Mouse (Mus musculus) limb, embryonic 14.5 days (tissue): ENCODE data around the gene Ccl19. TPM values are rescaled to one million over a fixed set of nuclear protein-coding genes. Genes with fewer than 3 reads are reported as not detected.
"Not testable (repeated sequence)": the region's sequence is repeated elsewhere in the genome, so short reads cannot be mapped to it uniquely, and the experiment has no call there.

Source experiments
- ATAC-seq: fragments of 200-750 bp; cut with Nextera tagmentation; 2 replicates; pipeline ENCODE4 v1.8.0; 2017; ENCODE audit warnings: low read depth, moderate number of reproducible peaks, moderate TSS enrichment; ENCODE audit not compliant: low FRiP score
- DNase-seq: peaks from one replicate; pipeline ENCODE4 v3.0.0-alpha.2; 2015; ENCODE audit warnings: low spot score
- H3K27ac ChIP-seq: fragments of 300-500 bp; sonication (generic); replicated peaks from 2 replicates; pipeline ENCODE4 v1.5.1; 2014; ENCODE audit warnings: low read depth, mild to moderate bottlenecking, low read length, moderate library complexity, mixed read lengths
- H3K27me3 ChIP-seq: fragments of 300-500 bp; sonication (generic); 2 replicates; pipeline ENCODE4 v1.6.1; 2014; ENCODE audit warnings: low read length, mixed read lengths; ENCODE audit not compliant: control insufficient read depth, insufficient read depth
- H3K36me3 ChIP-seq: fragments of 300-500 bp; sonication (generic); 2 replicates; pipeline ENCODE4 v1.6.1; 2014; ENCODE audit warnings: mild to moderate bottlenecking, low read length, moderate library complexity, mixed read lengths; ENCODE audit not compliant: control insufficient read depth, insufficient read depth
- H3K4me1 ChIP-seq: fragments of 300-500 bp; sonication (generic); 2 replicates; pipeline ENCODE4 v1.6.1; 2014; ENCODE audit warnings: antibody characterized with exemption, low read length, mixed read lengths; ENCODE audit not compliant: control insufficient read depth, insufficient read depth
- H3K4me2 ChIP-seq: fragments of 300-500 bp; sonication (generic); replicated peaks from 2 replicates; pipeline ENCODE4 v1.6.1; 2014; ENCODE audit warnings: low read depth, mild to moderate bottlenecking, low read length, moderate library complexity; ENCODE audit not compliant: severe bottlenecking
- H3K4me3 ChIP-seq: fragments of 300-500 bp; sonication (generic); replicated peaks from 2 replicates; pipeline ENCODE4 v1.5.1; 2014; ENCODE audit warnings: low read length
- H3K9ac ChIP-seq: fragments of 300-500 bp; sonication (generic); 2 replicates; pipeline ENCODE4 v1.6.1; 2014; ENCODE audit warnings: mild to moderate bottlenecking, low read depth, low read length, moderate library complexity; ENCODE audit not compliant: severe bottlenecking
- H3K9me3 ChIP-seq: fragments of 300-500 bp; sonication (generic); 2 replicates; pipeline ENCODE4 v1.6.1; 2016; ENCODE audit warnings: low read length; ENCODE audit not compliant: control insufficient read depth
- WGBS: fragments of 180-500 bp; shearing (Covaris S2); extraction: QIAGEN DNeasy Blood & Tissue Kit; methylation state at CpG from one replicate; pipeline ENCODE4 v1.1.7; 2014; 5-methylcytosine and 5-hydroxymethylcytosine counted together
- polyA plus RNA-seq, 2 experiments: library from polyadenylated mRNA; depleted of rRNA in 1 of 2; stranded (reverse) in 1 of 2; unstranded in 1 of 2; fragments of >200 nt; fragmentation: Nextera tagmentation in 1 of 2; extraction: Ambion mirVana in 1 of 2; gene quantifications; 2 replicates each; pipeline versions ENCODE4 v1.2.1 to v1.2.3; 2012 to 2014

Gene Ccl19
- polyA plus RNA-seq (2012; rRNA removed) (not detected in 2 replicates), polyA plus RNA-seq (2014; fragmentation: Nextera tagmentation; extraction: Ambion mirVana) (not detected in 2 replicates)

DNA sequence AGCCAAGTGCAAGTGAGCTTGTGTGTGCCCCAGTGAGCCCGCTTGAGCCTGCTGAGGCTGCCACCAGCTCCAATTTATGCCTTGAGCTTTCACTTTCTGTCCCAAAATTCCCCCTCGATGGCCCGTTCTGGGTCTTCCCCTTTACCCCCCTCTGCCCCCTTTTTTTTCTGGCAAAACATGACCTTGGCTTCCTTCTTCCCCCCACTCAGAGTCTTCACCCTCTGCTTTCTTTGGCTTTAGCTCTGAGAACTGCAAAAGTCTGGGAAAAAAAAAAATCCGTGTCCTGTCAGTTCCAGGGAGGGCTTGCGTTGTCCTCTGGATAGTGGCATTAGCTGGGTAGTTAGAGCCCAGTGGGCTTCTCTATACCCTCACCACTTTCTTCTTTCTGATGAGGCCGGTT lies at the start of gene Ccl19:
TSS of gene Ccl19 (minus strand) at position 101 of the 400 bp plus-strand sequence.
- H3K4me2 ChIP-seq, DNase-seq, H3K27ac ChIP-seq, H3K27me3 ChIP-seq, H3K9ac ChIP-seq, H3K4me3 ChIP-seq, ATAC-seq, H3K9me3 ChIP-seq, H3K36me3 ChIP-seq, H3K4me1 ChIP-seq: not testable (repeated sequence)
- no CpG with 5 or more reads among the region's 6 CpGs for WGBS

DNA sequence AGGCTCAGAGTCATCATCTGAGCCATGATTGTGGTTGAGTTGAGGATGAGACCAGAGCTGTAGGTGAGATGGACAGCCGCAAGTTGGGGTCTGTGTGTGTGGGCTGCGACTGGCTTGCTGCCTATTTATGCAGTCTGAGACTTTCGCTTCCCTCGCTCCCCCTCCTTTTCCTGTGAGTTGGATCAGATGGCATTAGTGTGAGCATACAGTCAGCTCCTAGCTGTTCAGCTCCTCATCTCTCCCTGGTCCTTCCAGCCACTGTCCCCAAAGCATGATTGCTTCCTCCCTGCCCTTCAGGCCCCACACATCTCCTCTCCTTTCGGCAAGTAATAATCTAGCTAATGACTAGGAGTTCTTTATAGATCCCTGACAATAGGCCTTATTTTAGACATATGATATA lies 17.5 kb upstream of the Ccl19 start, which contains the start of gene Ccl21a:
TSS of gene Ccl21a (minus strand) at position 101 of the 400 bp plus-strand sequence.
- H3K4me2 ChIP-seq, H3K4me3 ChIP-seq: not testable (repeated sequence)

DNA sequence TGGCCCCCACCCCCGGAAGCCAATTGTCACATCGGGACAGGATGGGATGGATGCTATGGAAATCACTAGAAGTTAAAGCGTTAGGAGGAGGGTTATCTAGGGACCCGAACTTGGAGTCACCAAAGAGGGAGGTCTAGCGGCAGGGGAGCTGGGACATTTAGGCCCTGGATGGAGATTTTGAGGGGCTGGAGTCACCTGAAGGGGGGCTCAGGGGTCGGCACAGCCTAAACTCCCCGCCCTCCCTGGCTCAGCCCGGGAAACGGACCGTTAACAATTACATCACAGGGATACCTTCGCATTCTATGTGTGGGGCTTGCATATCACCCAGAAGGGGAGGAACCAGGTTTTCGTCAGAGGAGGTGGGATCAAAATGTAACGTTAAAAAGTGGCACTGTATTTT lies 21.1 kb downstream of the Ccl19 start, which contains the start of gene 4930578G10Rik:
TSS of gene 4930578G10Rik (plus strand) at position 301 of the 400 bp plus-strand sequence.
- no CpG with 5 or more reads among the region's 13 CpGs for WGBS
- H3K4me3 ChIP-seq, DNase-seq, H3K36me3 ChIP-seq, H3K27ac ChIP-seq, ATAC-seq, H3K27me3 ChIP-seq, H3K9ac ChIP-seq, H3K9me3 ChIP-seq, H3K4me2 ChIP-seq, H3K4me1 ChIP-seq: not testable (repeated sequence)

More for the DNA sequence above, 17.5 kb upstream of the Ccl19 start, which contains the start of gene Ccl21a:
- not testable (repeated sequence) for H3K4me1 ChIP-seq, H3K9ac ChIP-seq, ATAC-seq, DNase-seq, H3K36me3 ChIP-seq, H3K9me3 ChIP-seq, H3K27me3 ChIP-seq, H3K27ac ChIP-seq
- no CpG with 5 or more reads among the region's 5 CpGs for WGBS

Other genes with a start within 250 kb of the Ccl19 start
- gene Fam205a2, start 228.4 kb downstream of the Ccl19 start, polyA plus RNA-seq (2012; rRNA removed) = 0.09 TPM in 1 of 2 replicates, not detected in the other
- gene Fam205a2, start 228.4 kb downstream of the Ccl19 start, polyA plus RNA-seq (2014; fragmentation: Nextera tagmentation; extraction: Ambion mirVana) = not detected in 2 replicates
- 0.57 TPM in 1 of 2 replicates, not detected in the other for gene Gm10591, start 144.4 kb downstream of the Ccl19 start, polyA plus RNA-seq (2012; rRNA removed)
- gene Gm10591, start 144.4 kb downstream of the Ccl19 start, polyA plus RNA-seq (2014; fragmentation: Nextera tagmentation; extraction: Ambion mirVana) = 1.4 TPM in 1 of 2 replicates, not detected in the other
- 0.16 and 0.36 TPM in 2 replicates for gene Gm2564, start 126.9 kb downstream of the Ccl19 start, polyA plus RNA-seq (2012; rRNA removed)
- 0.37 TPM in 1 of 2 replicates, not detected in the other for gene Gm2564, start 126.9 kb downstream of the Ccl19 start, polyA plus RNA-seq (2014; fragmentation: Nextera tagmentation; extraction: Ambion mirVana)
- gene Ccl27b, start 101.3 kb downstream of the Ccl19 start, polyA plus RNA-seq (2012; rRNA removed) = 0.59 TPM in 1 of 2 replicates, not detected in the other
- not detected in 2 replicates for gene Ccl27b, start 101.3 kb downstream of the Ccl19 start, polyA plus RNA-seq (2014; fragmentation: Nextera tagmentation; extraction: Ambion mirVana)
- 0.10 and 0.23 TPM in 2 replicates for gene Il11ra2, start 94.7 kb downstream of the Ccl19 start, polyA plus RNA-seq (2012; rRNA removed)
- 0.19 TPM in 1 of 2 replicates, not detected in the other for gene Il11ra2, start 94.7 kb downstream of the Ccl19 start, polyA plus RNA-seq (2014; fragmentation: Nextera tagmentation; extraction: Ambion mirVana)
- 0.11 and 0.14 TPM in 2 replicates for gene 4930578G10Rik, start 21.0 kb downstream of the Ccl19 start, polyA plus RNA-seq (2012; rRNA removed)
- gene 4930578G10Rik, start 21.0 kb downstream of the Ccl19 start, polyA plus RNA-seq (2014; fragmentation: Nextera tagmentation; extraction: Ambion mirVana) = 0.33 TPM in 1 of 2 replicates, not detected in the other
- gene Ccl21a, start 17.4 kb upstream of the Ccl19 start, polyA plus RNA-seq (2012; rRNA removed) = 28.7 and 29.5 TPM in 2 replicates
- gene Ccl21a, start 17.4 kb upstream of the Ccl19 start, polyA plus RNA-seq (2014; fragmentation: Nextera tagmentation; extraction: Ambion mirVana) = 60.6 and 72.6 TPM in 2 replicates
- gene Fam205a1, start 97.3 kb upstream of the Ccl19 start, polyA plus RNA-seq (2012; rRNA removed) = not detected in 2 replicates
- gene Fam205a1, start 97.3 kb upstream of the Ccl19 start, polyA plus RNA-seq (2014; fragmentation: Nextera tagmentation; extraction: Ambion mirVana) = 0.06 TPM in 2 replicates
- gene Gm12394, start 100.2 kb upstream of the Ccl19 start, polyA plus RNA-seq (2012; rRNA removed) = 0.01 TPM in 1 of 2 replicates, not detected in the other
- gene Gm12394, start 100.2 kb upstream of the Ccl19 start, polyA plus RNA-seq (2014; fragmentation: Nextera tagmentation; extraction: Ambion mirVana) = 0.21 and 0.23 TPM in 2 replicates
- not detected in 2 replicates for gene Fam205c, start 117.7 kb upstream of the Ccl19 start, polyA plus RNA-seq (2012; rRNA removed)
- 0.55 TPM in 1 of 2 replicates, not detected in the other for gene Fam205c, start 117.7 kb upstream of the Ccl19 start, polyA plus RNA-seq (2014; fragmentation: Nextera tagmentation; extraction: Ambion mirVana)
- 2.4 and 2.7 TPM in 2 replicates for gene Phf24, start 160.1 kb upstream of the Ccl19 start, polyA plus RNA-seq (2012; rRNA removed)
- 1.1 and 1.2 TPM in 2 replicates for gene Phf24, start 160.1 kb upstream of the Ccl19 start, polyA plus RNA-seq (2014; fragmentation: Nextera tagmentation; extraction: Ambion mirVana)
- gene Dnajb5, start 193.2 kb upstream of the Ccl19 start, polyA plus RNA-seq (2012; rRNA removed) = 16.9 and 17.4 TPM in 2 replicates
- 7.4 and 7.6 TPM in 2 replicates for gene Dnajb5, start 193.2 kb upstream of the Ccl19 start, polyA plus RNA-seq (2014; fragmentation: Nextera tagmentation; extraction: Ambion mirVana)
- gene 1700022I11Rik, start 213.0 kb upstream of the Ccl19 start, polyA plus RNA-seq (2012; rRNA removed) = not detected in 2 replicates
- gene 1700022I11Rik, start 213.0 kb upstream of the Ccl19 start, polyA plus RNA-seq (2014; fragmentation: Nextera tagmentation; extraction: Ambion mirVana) = 0.45 and 0.48 TPM in 2 replicates
- 194 and 248 TPM in 2 replicates for gene Vcp, start 243.9 kb upstream of the Ccl19 start, polyA plus RNA-seq (2012; rRNA removed)
- 468 and 501 TPM in 2 replicates for gene Vcp, start 243.9 kb upstream of the Ccl19 start, polyA plus RNA-seq (2014; fragmentation: Nextera tagmentation; extraction: Ambion mirVana)